Mouse (Mus musculus) bone marrow, adult 2 months (tissue): ENCODE measurements at regions not wholly inside any gene's neighbourhood (a gene's known extent, or its start where the extent isn't known, plus 50 kb on each side); places are given as distances from the start of the nearest gene placed in this dataset.

Source experiments
- CTCF ChIP-seq: fragments of 200-500 bp; IDR thresholded peaks from 2 replicates; pipeline ENCODE4 v1.5.1; 2011; ENCODE audit warnings: low read length, control low read depth; ENCODE audit not compliant: control insufficient read depth, insufficient read depth
- POLR2A ChIP-seq: fragments of 200-500 bp; IDR thresholded peaks from 2 replicates; pipeline ENCODE4 v1.6.1; 2011; ENCODE audit warnings: low read depth, mild to moderate bottlenecking, control low read depth, low read length, borderline replicate concordance; ENCODE audit not compliant: control insufficient read depth

GRCm38 (mm10) chr16:65332412-65332811 lies 187.9 kb upstream of the Pou1f1 start:
- TF ChIP-seq CTCF (no peak), POLR2A (no peak)
